Mouse (Mus musculus) liver, embryonic 12.5 days (tissue): ENCODE results near the gene Ubqln4. TPM values are rescaled to one million over a fixed set of nuclear protein-coding genes. Genes with fewer than 3 reads are reported as not detected.
A peak's percentile ranks its signal among the peaks of the same experiment; 100 is the strongest.

Experiments used
- ATAC-seq: fragments of 200-750 bp; cut with Nextera tagmentation; 2 replicates; pipeline ENCODE4 v1.8.0; 2017; ENCODE audit warnings: moderate number of reproducible peaks, mild to moderate bottlenecking, moderate library complexity
- H3K27ac ChIP-seq: fragments of 300-500 bp; sonication (generic); 2 replicates; pipeline ENCODE4 v1.5.1; 2016; ENCODE audit warnings: mild to moderate bottlenecking
- H3K27me3 ChIP-seq: fragments of 300-500 bp; sonication (generic); replicated peaks from 2 replicates; pipeline ENCODE4 v1.6.1; 2016; ENCODE audit warnings: mild to moderate bottlenecking, moderate library complexity
- H3K36me3 ChIP-seq: fragments of 300-500 bp; sonication (generic); 2 replicates; pipeline ENCODE4 v1.6.1; 2016; ENCODE audit warnings: mild to moderate bottlenecking, moderate library complexity
- H3K4me1 ChIP-seq: fragments of 300-500 bp; sonication (generic); 2 replicates; pipeline ENCODE4 v1.6.1; 2016
- H3K4me2 ChIP-seq: fragments of 300-500 bp; sonication (generic); 2 replicates; pipeline ENCODE4 v1.6.1; 2016; ENCODE audit warnings: mild to moderate bottlenecking, moderate library complexity
- H3K4me3 ChIP-seq: fragments of 300-500 bp; sonication (generic); 2 replicates; pipeline ENCODE4 v1.5.1; 2016; ENCODE audit warnings: mild to moderate bottlenecking, moderate library complexity
- H3K9ac ChIP-seq: fragments of 300-500 bp; sonication (generic); 2 replicates; pipeline ENCODE4 v1.6.1; 2016; ENCODE audit warnings: mild to moderate bottlenecking, moderate library complexity
- H3K9me3 ChIP-seq: fragments of 300-500 bp; sonication (generic); replicated peaks from 2 replicates; pipeline ENCODE4 v1.6.1; 2016; ENCODE audit warnings: mild to moderate bottlenecking, moderate library complexity
- WGBS: fragments of 180-500 bp; shearing (Covaris S2); methylation state at CpG from one replicate; pipeline ENCODE4 v1.1.7; 2016; ENCODE audit not compliant: insufficient replicate concordance; 5-methylcytosine and 5-hydroxymethylcytosine counted together
- polyA plus RNA-seq: library from polyadenylated mRNA; unstranded; fragments of >200 nt; fragmentation: Nextera tagmentation; extraction: Ambion mirVana; gene quantifications from 2 replicates; pipeline ENCODE4 v1.2.1, GENCODE M21; 2016

Ubqln4 gene
- polyA plus RNA-seq, 1 experiment from 2014 or later = 37.9 TPM

GRCm38 (mm10) chr3:88513546-88514115 lies 39.9 kb upstream of the Ubqln4 start:
- Histone ChIP-seq H3K4me1 (peaks cover 59% of the 10 kb centered on the region), H3K27ac (0 out of 2 replicates have a peak overlapping the region, but pooled peaks have one; percentile 36), H3K4me3 (no peak overlapping the region), H3K36me3 (no peaks in the 10 kb centered on the region), H3K4me2 (no peak overlapping the region), H3K27me3 (peaks cover 23% of the 10 kb centered on the region), H3K9me3 (no peaks in the 10 kb centered on the region), H3K9ac (no peak overlapping the region)
- 46% methylated on average over 7 of the region's 7 CpGs for WGBS
- no peak for ATAC-seq

- Histone ChIP-seq H3K4me1 (peaks cover 52% of the 10 kb centered on the region), H3K9me3 (no peaks in the 10 kb centered on the region), H3K4me2 (no peak overlapping the region), H3K36me3 (no peaks in the 10 kb centered on the region), H3K4me3 (no peak overlapping the region), H3K27me3 (peaks cover 23% of the 10 kb centered on the region), H3K9ac (no peak overlapping the region), H3K27ac (no peak overlapping the region)
- 60% methylated on average over 10 of the region's 10 CpGs for WGBS
- no peak for ATAC-seq
Observed at GRCm38 (mm10) chr3:88514231-88515094, 39.1 kb upstream of the Ubqln4 start.

GRCm38 (mm10) chr3:88515095-88515386 lies 38.5 kb upstream of the Ubqln4 start:
- Histone ChIP-seq H3K9ac (no peak overlapping the region), H3K36me3 (no peaks in the 10 kb centered on the region), H3K4me2 (no peak overlapping the region), H3K4me1 (peaks cover 47% of the 10 kb centered on the region), H3K27ac (no peak overlapping the region), H3K4me3 (no peak overlapping the region), H3K9me3 (no peaks in the 10 kb centered on the region), H3K27me3 (peaks cover 26% of the 10 kb centered on the region)
- ATAC-seq = no peak
- 93% methylated on average over 2 of the region's 2 CpGs for WGBS

- H3K4me2 ChIP-seq = no peak overlapping the region
- no peak overlapping the region for H3K4me3 ChIP-seq
- no peak overlapping the region for H3K9ac ChIP-seq
- ATAC-seq = no peak
- peaks cover 27% of the 10 kb centered on the region for H3K27me3 ChIP-seq
- H3K27ac ChIP-seq = no peak overlapping the region
- H3K36me3 ChIP-seq = no peaks in the 10 kb centered on the region
- H3K4me1 ChIP-seq = peaks cover 35% of the 10 kb centered on the region
- H3K9me3 ChIP-seq = no peaks in the 10 kb centered on the region
- WGBS = 63% methylated on average over 2 of the region's 2 CpGs
Observed at GRCm38 (mm10) chr3:88516407-88516806, 37.2 kb upstream of the Ubqln4 start.

GRCm38 (mm10) chr3:88518411-88518810 lies 35.1 kb upstream of the Ubqln4 start:
- Histone ChIP-seq H3K9ac (no peak overlapping the region), H3K4me3 (no peak overlapping the region), H3K27ac (no peak overlapping the region), H3K4me1 (peaks cover 20% of the 10 kb centered on the region), H3K4me2 (no peak overlapping the region), H3K27me3 (peaks cover 20% of the 10 kb centered on the region), H3K36me3 (no peaks in the 10 kb centered on the region; the same call in 1 of the 2 replicates), H3K9me3 (no peaks in the 10 kb centered on the region)
- no peak for ATAC-seq
- 71% methylated on average over 4 of the region's 4 CpGs for WGBS

GRCm38 (mm10) chr3:88520078-88520477 lies 33.5 kb upstream of the Ubqln4 start:
- no peak for ATAC-seq
- Histone ChIP-seq H3K27me3 (peaks cover 20% of the 10 kb centered on the region; the same call in 1 of the 2 replicates), H3K27ac (no peak overlapping the region), H3K9ac (no peak overlapping the region), H3K4me3 (no peak overlapping the region), H3K4me2 (no peak overlapping the region), H3K4me1 (peaks cover 5% of the 10 kb centered on the region; the same call in 1 of the 2 replicates), H3K36me3 (peaks cover 4% of the 10 kb centered on the region; the same call in 1 of the 2 replicates), H3K9me3 (no peaks in the 10 kb centered on the region)
- 69% methylated on average over 2 of the region's 2 CpGs for WGBS

GRCm38 (mm10) chr3:88521156-88521555 lies 32.4 kb upstream of the Ubqln4 start:
- no peak overlapping the region for H3K4me2 ChIP-seq
- no peak overlapping the region for H3K4me3 ChIP-seq
- WGBS = 81% methylated on average over 6 of the region's 6 CpGs
- H3K36me3 ChIP-seq = peaks cover 4% of the 10 kb centered on the region; the same call in 1 of the 2 replicates
- ATAC-seq = no peak
- peaks cover 8% of the 10 kb centered on the region for H3K4me1 ChIP-seq
- H3K27ac ChIP-seq = no peak overlapping the region
- peaks cover 17% of the 10 kb centered on the region; the same call in 1 of the 2 replicates for H3K27me3 ChIP-seq
- H3K9me3 ChIP-seq = no peaks in the 10 kb centered on the region
- H3K9ac ChIP-seq = no peak overlapping the region

GRCm38 (mm10) chr3:88521803-88522331 lies 31.7 kb upstream of the Ubqln4 start:
- Histone ChIP-seq H3K4me1 (peaks cover 14% of the 10 kb centered on the region), H3K27me3 (0 out of 2 replicates have a peak, but pooled peaks cover 11% of the 10 kb centered on the region), H3K9me3 (no peaks in the 10 kb centered on the region), H3K36me3 (peaks cover 4% of the 10 kb centered on the region; the same call in 1 of the 2 replicates), H3K4me2 (no peak overlapping the region), H3K9ac (no peak overlapping the region), H3K4me3 (no peak overlapping the region), H3K27ac (no peak overlapping the region)
- 15% methylated on average over 9 of the region's 9 CpGs for WGBS
- peak; percentile 42 for ATAC-seq

- WGBS = 76% methylated on average over 8 of the region's 8 CpGs
- 0 out of 2 replicates have a peak, but pooled peaks cover 8% of the 10 kb centered on the region for H3K27me3 ChIP-seq
- no peaks in the 10 kb centered on the region for H3K9me3 ChIP-seq
- no peak overlapping the region for H3K4me3 ChIP-seq
- H3K4me2 ChIP-seq = no peak overlapping the region
- peaks cover 4% of the 10 kb centered on the region; the same call in 1 of the 2 replicates for H3K36me3 ChIP-seq
- peaks cover 23% of the 10 kb centered on the region for H3K4me1 ChIP-seq
- no peak overlapping the region for H3K9ac ChIP-seq
- no peak overlapping the region for H3K27ac ChIP-seq
- ATAC-seq = no peak
Observed at GRCm38 (mm10) chr3:88523027-88523426, 30.5 kb upstream of the Ubqln4 start.

- Histone ChIP-seq H3K9me3 (no peaks in the 10 kb centered on the region), H3K4me1 (peaks cover 38% of the 10 kb centered on the region), H3K27me3 (0 out of 2 replicates have a peak, but pooled peaks cover 2% of the 10 kb centered on the region), H3K9ac (no peak overlapping the region), H3K4me3 (no peak overlapping the region), H3K36me3 (peaks cover 4% of the 10 kb centered on the region; the same call in 1 of the 2 replicates), H3K4me2 (no peak overlapping the region), H3K27ac (no peak overlapping the region)
- 69% methylated on average over 5 of the region's 5 CpGs for WGBS
- no peak for ATAC-seq
Observed at GRCm38 (mm10) chr3:88525021-88525420, 28.5 kb upstream of the Ubqln4 start.

GRCm38 (mm10) chr3:88526157-88527131 lies 27.1 kb upstream of the Ubqln4 start:
- no peaks in the 10 kb centered on the region for H3K27me3 ChIP-seq
- H3K4me2 ChIP-seq = no peak overlapping the region
- H3K36me3 ChIP-seq = peaks cover 4% of the 10 kb centered on the region; the same call in 1 of the 2 replicates
- no peak overlapping the region; the same call in 1 of the 2 replicates for H3K9ac ChIP-seq
- H3K9me3 ChIP-seq = no peaks in the 10 kb centered on the region
- ATAC-seq = peak; percentile 76
- H3K4me1 ChIP-seq = peaks cover 52% of the 10 kb centered on the region
- no peak overlapping the region for H3K27ac ChIP-seq
- H3K4me3 ChIP-seq = no peak overlapping the region
- WGBS = 34% methylated on average over 17 of the region's 17 CpGs
